Mouse (Mus musculus): ENCODE results near the gene Gm973.
"Not testable (repeated sequence)": the region's sequence is repeated elsewhere in the genome, so short reads cannot be mapped to it uniquely, and the experiment has no call there.

Gm973 gene

GRCm38 (mm10) chr1:59631986-59632659 is 116.1 kb downstream of the Gm973 start:
- DNase-seq, result no peak

- DNase-seq, result no peak
These were observed 117.0 kb downstream of the Gm973 start for GRCm38 (mm10) chr1:59633056-59633455.

- DNase-seq, result no peak
These were observed 120.3 kb downstream of the Gm973 start for GRCm38 (mm10) chr1:59636349-59636748.

GRCm38 (mm10) chr1:59638371-59638770 is 122.3 kb downstream of the Gm973 start:
- DNase-seq, result no peak

GRCm38 (mm10) chr1:59642488-59642887 is 126.4 kb downstream of the Gm973 start:
- DNase-seq, result no peak

- not testable (repeated sequence) for DNase-seq
These were observed 130.4 kb downstream of the Gm973 start for GRCm38 (mm10) chr1:59646502-59646901.

GRCm38 (mm10) chr1:59651201-59651819 is 135.2 kb downstream of the Gm973 start:
- no peak for DNase-seq

- DNase-seq, result no peak
These were observed 137.3 kb downstream of the Gm973 start for GRCm38 (mm10) chr1:59653243-59653911.

GRCm38 (mm10) chr1:59656244-59657171 is 140.4 kb downstream of the Gm973 start:
- no peak for DNase-seq

GRCm38 (mm10) chr1:59663456-59664135 is 147.5 kb downstream of the Gm973 start:
- no peak for DNase-seq

GRCm38 (mm10) chr1:59668871-59669270 is 152.8 kb downstream of the Gm973 start:
- DNase-seq, result no peak

GRCm38 (mm10) chr1:59669962-59670630 is 154.0 kb downstream of the Gm973 start:
- DNase-seq, result peak; percentile 51

- DNase-seq, result peak; percentile 89 to 91
These were observed 154.6 kb downstream of the Gm973 start, which contains the start of gene Sumo1 for GRCm38 (mm10) chr1:59670641-59671168. TSS of gene Sumo1 (minus strand) at chr1:59670834.

GRCm38 (mm10) chr1:59673661-59674060 is 157.6 kb downstream of the Gm973 start:
- no peak for DNase-seq

GRCm38 (mm10) chr1:59683926-59684818 is 168.1 kb downstream of the Gm973 start:
- peak; percentile 38 to 41 for DNase-seq

GRCm38 (mm10) chr1:59684819-59685755 is 169.0 kb downstream of the Gm973 start, which contains the start of gene Nop58:
TSS of gene Nop58 (plus strand) at chr1:59684971.
- peak; percentile 89 for DNase-seq
